Mouse (Mus musculus): ENCODE data around the gene Aatk. TPM values are rescaled to one million over a fixed set of nuclear protein-coding genes. Genes with fewer than 3 reads are reported as not detected.

Gene Aatk
- polyA plus RNA-seq, 1 experiment from 2014 or later = 1.9 TPM

- peak overlapping the region; percentile 95 for H3K4me2 ChIP-seq (replicated peaks; ENCODE audit: low read depth, low read length)
- 47% methylated on average over 11 of the region's 11 CpGs for WGBS
- ATAC-seq (ENCODE audit: low FRiP score, low TSS enrichment) = peak; percentile 50; the same call in 1 of the 2 replicates
- H3K9ac ChIP-seq (ENCODE audit: low read depth, low read length) = peak overlapping the region; percentile 60; the same call in 1 of the 2 replicates
- H3K4me1 ChIP-seq (ENCODE audit: control insufficient read depth, insufficient read depth, low read length) = peaks cover 19% of the 10 kb centered on the region
- peaks cover 25% of the 10 kb centered on the region for H3K27me3 ChIP-seq (ENCODE audit: control insufficient read depth, insufficient read depth, low read length)
- H3K9me3 ChIP-seq (ENCODE audit: control insufficient read depth, low read length) = no peaks in the 10 kb centered on the region
- peak overlapping the region; percentile 58 for H3K4me3 ChIP-seq (ENCODE audit: low read length)
- H3K36me3 ChIP-seq (ENCODE audit: control insufficient read depth, insufficient read depth, low read length) = no peaks in the 10 kb centered on the region
- H3K27ac ChIP-seq (ENCODE audit: low read depth, low read length) = 0 out of 2 replicates have a peak overlapping the region, but pooled peaks have one; percentile 37
These were observed 971 bp downstream of the Aatk start for GRCm38 (mm10) chr11:120045839-120046552.

GRCm38 (mm10) chr11:120045341-120045740, 1.6 kb downstream of the Aatk start:
- ATAC-seq (ENCODE audit: low FRiP score, low TSS enrichment) = no peak

GRCm38 (mm10) chr11:120042141-120042838, 4.7 kb downstream of the Aatk start:
- Histone ChIP-seq H3K27ac (ENCODE audit: low read depth, low read length) (peak overlapping the region; percentile 24; the same call in 1 of the 2 replicates), H3K36me3 (ENCODE audit: control insufficient read depth, insufficient read depth, low read length) (no peaks in the 10 kb centered on the region), H3K27me3 (ENCODE audit: control insufficient read depth, insufficient read depth, low read length) (peaks cover 6% of the 10 kb centered on the region), H3K4me3 (ENCODE audit: low read length) (no peak overlapping the region), H3K9ac (ENCODE audit: low read depth, low read length) (no peak overlapping the region), H3K4me2 (replicated peaks; ENCODE audit: low read depth, low read length) (no peak overlapping the region), H3K4me1 (ENCODE audit: control insufficient read depth, insufficient read depth, low read length) (peaks cover 10% of the 10 kb centered on the region), H3K9me3 (ENCODE audit: control insufficient read depth, low read length) (no peaks in the 10 kb centered on the region)
- no peak for ATAC-seq (ENCODE audit: low FRiP score, low TSS enrichment)
- 76% methylated on average over 7 of the region's 7 CpGs for WGBS

More at GRCm38 (mm10) chr11:120045341-120045740, 1.6 kb downstream of the Aatk start:
- no peak overlapping the region for H3K27ac ChIP-seq (ENCODE audit: low read depth, low read length)
- peaks cover 19% of the 10 kb centered on the region for H3K4me1 ChIP-seq (ENCODE audit: control insufficient read depth, insufficient read depth, low read length)
- H3K36me3 ChIP-seq (ENCODE audit: control insufficient read depth, insufficient read depth, low read length) = no peaks in the 10 kb centered on the region
- no peaks in the 10 kb centered on the region for H3K9me3 ChIP-seq (ENCODE audit: control insufficient read depth, low read length)
- no peak overlapping the region for H3K4me2 ChIP-seq (replicated peaks; ENCODE audit: low read depth, low read length)
- no peak overlapping the region for H3K4me3 ChIP-seq (ENCODE audit: low read length)
- peaks cover 25% of the 10 kb centered on the region for H3K27me3 ChIP-seq (ENCODE audit: control insufficient read depth, insufficient read depth, low read length)
- WGBS = 61% methylated on average over 4 of the region's 4 CpGs
- no peak overlapping the region for H3K9ac ChIP-seq (ENCODE audit: low read depth, low read length)

GRCm38 (mm10) chr11:120041191-120042123, 5.5 kb downstream of the Aatk start:
- peak; percentile 24; the same call in 1 of the 2 replicates for ATAC-seq (ENCODE audit: low FRiP score, low TSS enrichment)
- Histone ChIP-seq H3K27me3 (ENCODE audit: control insufficient read depth, insufficient read depth, low read length) (peaks cover 4% of the 10 kb centered on the region), H3K36me3 (ENCODE audit: control insufficient read depth, insufficient read depth, low read length) (no peaks in the 10 kb centered on the region), H3K9me3 (ENCODE audit: control insufficient read depth, low read length) (no peaks in the 10 kb centered on the region), H3K27ac (ENCODE audit: low read depth, low read length) (0 out of 2 replicates have a peak overlapping the region, but pooled peaks have one; percentile 24), H3K4me1 (ENCODE audit: control insufficient read depth, insufficient read depth, low read length) (peaks cover 6% of the 10 kb centered on the region), H3K9ac (ENCODE audit: low read depth, low read length) (no peak overlapping the region), H3K4me3 (ENCODE audit: low read length) (no peak overlapping the region), H3K4me2 (replicated peaks; ENCODE audit: low read depth, low read length) (no peak overlapping the region)
- 57% methylated on average over 12 of the region's 13 CpGs for WGBS

- H3K4me1 ChIP-seq (ENCODE audit: control insufficient read depth, insufficient read depth, low read length) = no peaks in the 10 kb centered on the region
- ATAC-seq (ENCODE audit: low FRiP score, low TSS enrichment) = no peak
- H3K27ac ChIP-seq (ENCODE audit: low read depth, low read length) = no peak overlapping the region
- no peaks in the 10 kb centered on the region for H3K27me3 ChIP-seq (ENCODE audit: control insufficient read depth, insufficient read depth, low read length)
- 74% methylated on average over 8 of the region's 8 CpGs for WGBS
- no peak overlapping the region for H3K4me2 ChIP-seq (replicated peaks; ENCODE audit: low read depth, low read length)
- H3K4me3 ChIP-seq (ENCODE audit: low read length) = no peak overlapping the region
- H3K36me3 ChIP-seq (ENCODE audit: control insufficient read depth, insufficient read depth, low read length) = no peaks in the 10 kb centered on the region
- H3K9ac ChIP-seq (ENCODE audit: low read depth, low read length) = no peak overlapping the region
- H3K9me3 ChIP-seq (ENCODE audit: control insufficient read depth, low read length) = no peaks in the 10 kb centered on the region
These were observed 6.5 kb downstream of the Aatk start for GRCm38 (mm10) chr11:120040440-120040839.

- no peaks in the 10 kb centered on the region for H3K36me3 ChIP-seq (ENCODE audit: control insufficient read depth, insufficient read depth, low read length)
- H3K9ac ChIP-seq (ENCODE audit: low read depth, low read length) = no peak overlapping the region
- no peaks in the 10 kb centered on the region for H3K27me3 ChIP-seq (ENCODE audit: control insufficient read depth, insufficient read depth, low read length)
- no peak overlapping the region for H3K4me3 ChIP-seq (ENCODE audit: low read length)
- no peak for ATAC-seq (ENCODE audit: low FRiP score, low TSS enrichment)
- no peaks in the 10 kb centered on the region for H3K9me3 ChIP-seq (ENCODE audit: control insufficient read depth, low read length)
- no peak overlapping the region for H3K4me2 ChIP-seq (replicated peaks; ENCODE audit: low read depth, low read length)
- H3K4me1 ChIP-seq (ENCODE audit: control insufficient read depth, insufficient read depth, low read length) = no peaks in the 10 kb centered on the region
- H3K27ac ChIP-seq (ENCODE audit: low read depth, low read length) = peak overlapping the region; percentile 42; the same call in 1 of the 2 replicates
- 32% methylated on average over 4 of the region's 4 CpGs for WGBS
These were observed 7.4 kb downstream of the Aatk start for GRCm38 (mm10) chr11:120039581-120039980.

GRCm38 (mm10) chr11:120034762-120035161, 12.2 kb downstream of the Aatk start:
- no peaks in the 10 kb centered on the region for H3K27me3 ChIP-seq (ENCODE audit: control insufficient read depth, insufficient read depth, low read length)
- ATAC-seq (ENCODE audit: low FRiP score, low TSS enrichment) = no peak

GRCm38 (mm10) chr11:120034306-120034705, 12.7 kb downstream of the Aatk start:
- H3K4me3 ChIP-seq (ENCODE audit: low read length) = no peak overlapping the region
- no peak overlapping the region for H3K4me2 ChIP-seq (replicated peaks; ENCODE audit: low read depth, low read length)
- no peaks in the 10 kb centered on the region for H3K27me3 ChIP-seq (ENCODE audit: control insufficient read depth, insufficient read depth, low read length)
- H3K9ac ChIP-seq (ENCODE audit: low read depth, low read length) = no peak overlapping the region
- no peak for ATAC-seq (ENCODE audit: low FRiP score, low TSS enrichment)
- no peaks in the 10 kb centered on the region for H3K9me3 ChIP-seq (ENCODE audit: control insufficient read depth, low read length)
- no peaks in the 10 kb centered on the region for H3K36me3 ChIP-seq (ENCODE audit: control insufficient read depth, insufficient read depth, low read length)
- H3K4me1 ChIP-seq (ENCODE audit: control insufficient read depth, insufficient read depth, low read length) = peaks cover 5% of the 10 kb centered on the region; the same call in 1 of the 2 replicates
- 31% methylated on average over 3 of the region's 3 CpGs for WGBS
- H3K27ac ChIP-seq (ENCODE audit: low read depth, low read length) = no peak overlapping the region

More at GRCm38 (mm10) chr11:120034762-120035161, 12.2 kb downstream of the Aatk start:
- H3K36me3 ChIP-seq (ENCODE audit: control insufficient read depth, insufficient read depth, low read length) = no peaks in the 10 kb centered on the region
- H3K4me1 ChIP-seq (ENCODE audit: control insufficient read depth, insufficient read depth, low read length) = peaks cover 3% of the 10 kb centered on the region; the same call in 1 of the 2 replicates
- H3K9ac ChIP-seq (ENCODE audit: low read depth, low read length) = no peak overlapping the region
- H3K4me2 ChIP-seq (replicated peaks; ENCODE audit: low read depth, low read length) = no peak overlapping the region
- no peak overlapping the region for H3K4me3 ChIP-seq (ENCODE audit: low read length)
- 32% methylated on average over 5 of the region's 5 CpGs for WGBS
- no peak overlapping the region for H3K27ac ChIP-seq (ENCODE audit: low read depth, low read length)
- no peaks in the 10 kb centered on the region for H3K9me3 ChIP-seq (ENCODE audit: control insufficient read depth, low read length)
